Mouse (Mus musculus) limb, embryonic 10.5 days (tissue): ENCODE results near the gene Ankrd40. TPM values are rescaled to one million over a fixed set of nuclear protein-coding genes. Genes with fewer than 3 reads are reported as not detected.

Experiments
- DNase-seq: peaks from one replicate; pipeline ENCODE4 v3.0.0-alpha.2; 2017; ENCODE audit warnings: low spot score
- H3K27ac ChIP-seq: fragments of 300-500 bp; sonication (generic); 2 replicates; pipeline ENCODE4 v1.5.1; 2016; ENCODE audit warnings: mild to moderate bottlenecking
- H3K27me3 ChIP-seq: fragments of 300-500 bp; sonication (generic); 2 replicates; pipeline ENCODE4 v1.6.1; 2016; ENCODE audit warnings: low read depth, mild to moderate bottlenecking; ENCODE audit not compliant: poor library complexity, severe bottlenecking
- H3K36me3 ChIP-seq: fragments of 300-500 bp; sonication (generic); 2 replicates; pipeline ENCODE4 v1.6.1; 2016; ENCODE audit warnings: mild to moderate bottlenecking, moderate library complexity
- H3K4me1 ChIP-seq: fragments of 300-500 bp; sonication (generic); 2 replicates; pipeline ENCODE4 v1.6.1; 2016
- H3K4me3 ChIP-seq: fragments of 300-500 bp; sonication (generic); 2 replicates; pipeline ENCODE4 v1.5.1; 2016; ENCODE audit warnings: mild to moderate bottlenecking, moderate library complexity
- H3K9me3 ChIP-seq: fragments of 300-500 bp; sonication (generic); replicated peaks from 2 replicates; pipeline ENCODE4 v1.6.1; 2016; ENCODE audit warnings: mild to moderate bottlenecking
- WGBS: fragments of 180-500 bp; shearing (Covaris S2); methylation state at CpG from one replicate; pipeline ENCODE4 v1.1.7; 2016; 5-methylcytosine and 5-hydroxymethylcytosine counted together
- polyA plus RNA-seq: library from polyadenylated mRNA; unstranded; fragments of >200 nt; fragmentation: Nextera tagmentation; extraction: Ambion mirVana; gene quantifications from 2 replicates; pipeline ENCODE4 v1.2.1, GENCODE M21; 2016

Ankrd40 gene
- polyA plus RNA-seq, 1 experiment from 2014 or later, result 18.1 TPM

DNA sequence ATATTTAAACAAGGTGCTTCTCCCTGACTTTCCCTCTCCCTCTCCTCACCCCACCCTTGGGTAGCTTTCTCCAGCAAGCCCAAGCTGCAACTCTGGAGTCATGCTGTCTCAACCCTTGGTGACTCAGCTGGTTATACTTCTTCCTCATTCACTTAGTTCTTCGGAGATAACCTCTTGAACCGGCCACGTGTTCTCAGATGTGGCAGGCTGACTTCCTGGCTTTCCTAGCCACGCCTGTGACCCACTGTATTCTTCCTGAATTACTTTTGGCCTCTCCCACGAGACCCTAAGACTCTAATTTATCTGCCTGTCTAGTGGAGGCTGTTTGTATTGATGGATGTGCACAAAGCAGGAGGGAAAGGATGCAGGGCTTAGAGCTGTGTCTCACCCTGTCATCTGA is 43.0 kb downstream of the Ankrd40 start:
- Histone ChIP-seq H3K9me3 (no peaks in the 10 kb centered on the region), H3K36me3 (no peaks in the 10 kb centered on the region), H3K4me3 (no peak overlapping the region), H3K4me1 (peaks cover 9% of the 10 kb centered on the region; the same call in 1 of the 2 replicates), H3K27me3 (peaks cover 20% of the 10 kb centered on the region), H3K27ac (no peak overlapping the region)
- no peak for DNase-seq
- 18% methylated on average over 5 of the region's 5 CpGs for whole genome bisulfite sequencing

DNA sequence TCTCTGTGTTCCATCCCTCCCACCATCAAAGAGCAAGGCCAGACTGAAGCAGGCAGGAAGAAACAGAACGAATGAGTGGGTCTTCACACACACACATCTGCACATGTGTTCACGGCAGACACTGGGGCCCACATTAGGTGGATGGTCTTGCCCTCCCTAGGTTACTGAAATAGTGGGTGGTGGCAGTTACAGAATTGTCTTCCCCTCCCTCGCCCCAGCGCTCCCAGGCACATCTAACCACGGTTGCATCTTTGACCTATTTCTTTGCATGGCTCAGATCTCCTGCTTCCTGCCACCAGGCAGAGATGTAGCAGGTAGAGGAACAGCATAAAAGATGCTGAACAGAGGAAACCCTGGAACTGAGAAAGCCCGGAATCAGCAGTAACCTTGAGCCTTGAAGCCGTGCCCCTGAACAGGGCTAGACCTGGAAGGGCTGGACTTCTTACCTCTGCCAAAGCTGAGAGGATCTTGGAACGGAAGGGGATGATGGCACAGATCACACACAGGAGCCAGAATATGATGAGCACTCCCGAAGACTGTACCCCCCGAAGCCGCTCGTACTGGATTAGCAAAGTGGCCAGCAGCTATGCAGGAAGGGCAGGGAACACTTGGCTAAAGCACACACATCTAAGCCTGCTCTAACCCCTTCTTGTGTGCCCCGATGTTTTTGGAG is 46.6 kb downstream of the Ankrd40 start:
- 90% methylated on average over 13 of the region's 13 CpGs for WGBS
- Histone ChIP-seq H3K4me1 (peaks cover 9% of the 10 kb centered on the region; the same call in 1 of the 2 replicates), H3K36me3 (no peaks in the 10 kb centered on the region), H3K27me3 (peaks cover 20% of the 10 kb centered on the region), H3K27ac (no peak overlapping the region), H3K9me3 (no peaks in the 10 kb centered on the region), H3K4me3 (no peak overlapping the region)
- no peak for DNase-seq

DNA sequence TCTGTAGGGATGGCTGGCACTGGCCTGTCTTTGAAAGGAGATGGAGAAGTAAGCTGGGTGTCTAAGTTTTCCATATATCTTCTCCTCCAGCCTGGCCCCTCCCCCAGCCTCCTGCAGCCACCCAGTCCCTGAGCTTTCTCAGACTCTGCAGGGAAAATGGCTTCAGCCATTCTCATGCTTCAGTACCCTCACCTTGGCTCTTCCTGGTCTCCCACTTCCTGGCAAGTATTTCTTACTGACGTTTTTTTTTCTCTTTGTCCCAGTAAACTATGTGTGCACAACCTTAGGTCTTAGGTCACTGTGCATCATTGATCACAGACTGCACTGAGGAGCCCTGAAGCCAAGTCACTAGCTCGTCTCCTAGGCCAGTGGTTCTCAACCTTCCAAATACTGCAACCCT is 51.3 kb downstream of the Ankrd40 start:
- Histone ChIP-seq H3K27me3 (no peaks in the 10 kb centered on the region), H3K4me3 (no peak overlapping the region), H3K36me3 (no peaks in the 10 kb centered on the region), H3K27ac (no peak overlapping the region), H3K9me3 (no peaks in the 10 kb centered on the region), H3K4me1 (0 out of 2 replicates have a peak, but pooled peaks cover 7% of the 10 kb centered on the region)
- DNase-seq, result no peak
- WGBS, result 45% methylated on average over 2 of the region's 2 CpGs

DNA sequence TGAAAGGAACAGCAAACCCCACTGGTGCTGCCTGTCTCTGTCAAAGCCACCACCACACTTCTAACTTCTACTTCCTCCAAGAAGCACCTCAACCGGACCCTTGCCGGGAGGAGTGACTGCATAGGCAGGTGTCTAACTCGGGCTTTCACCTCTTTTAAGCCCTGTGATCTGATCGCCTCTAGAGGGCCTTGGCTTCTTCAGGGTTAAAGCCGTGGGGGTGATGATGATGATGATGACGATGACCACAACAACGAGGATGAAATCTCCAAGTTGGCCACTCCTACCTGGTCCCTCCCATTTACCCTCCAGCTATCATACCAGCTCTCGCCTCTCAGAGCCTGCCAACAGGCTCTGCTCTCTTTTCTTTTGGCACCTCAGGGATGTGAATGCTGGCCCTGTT is 51.9 kb downstream of the Ankrd40 start:
- H3K36me3 ChIP-seq, result no peaks in the 10 kb centered on the region
- H3K27ac ChIP-seq, result no peak overlapping the region
- H3K4me3 ChIP-seq, result no peak overlapping the region
- DNase-seq, result no peak
- no peaks in the 10 kb centered on the region for H3K27me3 ChIP-seq
- H3K4me1 ChIP-seq, result 0 out of 2 replicates have a peak, but pooled peaks cover 7% of the 10 kb centered on the region
- 78% methylated on average over 8 of the region's 8 CpGs for WGBS
- no peaks in the 10 kb centered on the region for H3K9me3 ChIP-seq

DNA sequence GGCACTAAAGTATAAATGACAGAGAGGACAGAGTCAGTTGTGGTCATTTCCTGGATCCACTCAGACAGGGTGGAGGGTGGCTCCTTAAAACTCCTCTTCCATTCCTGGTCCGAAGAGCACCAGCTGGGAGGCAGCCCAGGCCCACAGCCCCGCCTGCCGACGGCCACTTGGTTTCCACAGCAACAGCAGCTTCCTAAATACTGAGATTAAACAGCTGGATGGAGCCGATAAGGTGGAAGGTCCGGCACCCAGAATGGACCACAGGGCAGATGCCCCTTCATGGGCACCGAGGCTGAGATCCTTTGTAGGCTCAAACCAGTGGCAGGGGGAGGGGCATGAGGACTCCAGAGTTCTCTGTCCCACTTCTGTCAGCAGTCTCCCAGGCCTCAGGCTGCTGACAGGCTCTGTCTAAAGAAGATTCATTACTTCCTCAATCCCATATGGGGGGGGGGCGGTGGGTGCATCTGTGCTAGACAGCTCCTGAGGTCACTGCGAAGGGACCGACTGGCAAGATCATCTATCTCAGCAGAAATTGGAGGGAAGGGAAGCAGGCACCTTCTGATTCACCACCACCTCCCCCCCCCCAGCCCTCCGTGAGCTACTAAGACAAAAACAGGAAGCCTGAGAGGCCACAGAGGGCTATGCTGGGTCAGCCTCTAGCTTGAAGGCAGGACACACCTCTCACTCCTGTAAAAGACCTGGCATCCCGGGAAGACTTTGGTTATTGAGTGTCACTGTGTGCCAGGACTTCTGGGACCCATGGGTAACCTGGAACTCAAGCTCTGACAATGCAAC is 58.4 kb downstream of the Ankrd40 start:
- WGBS, result 9% methylated on average over 12 of the region's 12 CpGs
- peak overlapping the region; percentile 19 for H3K4me3 ChIP-seq
- peak overlapping the region; percentile 60 for H3K27ac ChIP-seq
- peaks cover 32% of the 10 kb centered on the region for H3K4me1 ChIP-seq
- H3K36me3 ChIP-seq, result no peaks in the 10 kb centered on the region
- H3K27me3 ChIP-seq, result 0 out of 2 replicates have a peak, but pooled peaks cover 6% of the 10 kb centered on the region
- no peaks in the 10 kb centered on the region for H3K9me3 ChIP-seq
- peak; percentile 55 for DNase-seq

DNA sequence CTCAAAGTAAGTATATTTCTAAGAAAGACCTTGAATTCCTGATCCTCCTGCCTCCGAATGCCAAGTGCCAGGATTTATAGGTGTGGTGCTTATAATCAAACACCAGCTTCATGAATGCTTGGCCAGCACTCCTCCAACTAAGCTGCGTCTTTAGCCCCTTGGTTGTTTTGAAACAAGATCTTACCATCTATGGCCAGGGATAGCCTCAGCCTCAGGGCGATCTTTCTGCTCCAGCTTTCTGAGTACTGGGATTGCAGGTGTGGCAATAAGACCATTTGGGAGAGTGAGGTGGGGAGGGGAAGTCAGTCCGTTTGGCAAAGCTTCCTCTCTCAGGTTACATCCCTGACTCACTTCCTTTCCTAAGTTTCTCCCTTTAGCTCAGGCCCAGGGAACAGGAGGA is 60.0 kb downstream of the Ankrd40 start:
- Histone ChIP-seq H3K27ac (no peak overlapping the region), H3K9me3 (no peaks in the 10 kb centered on the region), H3K27me3 (peaks cover 21% of the 10 kb centered on the region), H3K36me3 (no peaks in the 10 kb centered on the region), H3K4me1 (peaks cover 34% of the 10 kb centered on the region), H3K4me3 (no peak overlapping the region)
- WGBS, result 64% methylated on average over 4 of the region's 4 CpGs
- DNase-seq, result no peak

DNA sequence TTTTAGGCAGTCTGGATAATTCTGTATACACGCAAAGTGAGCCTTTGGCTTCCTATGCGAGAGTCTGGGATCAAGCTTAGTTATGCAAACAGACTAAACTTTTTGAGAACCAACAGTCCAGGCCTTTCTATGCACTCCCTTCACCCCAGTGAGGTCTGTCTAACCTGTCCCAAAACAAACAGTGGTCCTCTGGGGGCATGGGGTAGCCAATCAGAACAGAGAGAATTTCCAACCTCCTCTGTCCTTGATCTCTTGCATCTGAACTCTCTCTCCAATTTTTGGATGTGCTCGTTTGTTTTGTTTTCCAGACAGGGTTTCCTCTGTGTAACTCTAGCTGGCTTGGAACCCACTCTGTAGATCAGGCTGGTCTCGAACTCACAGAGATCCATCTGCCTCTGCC is 61.2 kb downstream of the Ankrd40 start:
- Histone ChIP-seq H3K9me3 (no peaks in the 10 kb centered on the region), H3K4me3 (no peak overlapping the region), H3K4me1 (peaks cover 36% of the 10 kb centered on the region), H3K36me3 (no peaks in the 10 kb centered on the region), H3K27ac (no peak overlapping the region), H3K27me3 (peaks cover 32% of the 10 kb centered on the region)
- 84% methylated on average over 4 of the region's 4 CpGs for WGBS
- DNase-seq, result no peak

DNA sequence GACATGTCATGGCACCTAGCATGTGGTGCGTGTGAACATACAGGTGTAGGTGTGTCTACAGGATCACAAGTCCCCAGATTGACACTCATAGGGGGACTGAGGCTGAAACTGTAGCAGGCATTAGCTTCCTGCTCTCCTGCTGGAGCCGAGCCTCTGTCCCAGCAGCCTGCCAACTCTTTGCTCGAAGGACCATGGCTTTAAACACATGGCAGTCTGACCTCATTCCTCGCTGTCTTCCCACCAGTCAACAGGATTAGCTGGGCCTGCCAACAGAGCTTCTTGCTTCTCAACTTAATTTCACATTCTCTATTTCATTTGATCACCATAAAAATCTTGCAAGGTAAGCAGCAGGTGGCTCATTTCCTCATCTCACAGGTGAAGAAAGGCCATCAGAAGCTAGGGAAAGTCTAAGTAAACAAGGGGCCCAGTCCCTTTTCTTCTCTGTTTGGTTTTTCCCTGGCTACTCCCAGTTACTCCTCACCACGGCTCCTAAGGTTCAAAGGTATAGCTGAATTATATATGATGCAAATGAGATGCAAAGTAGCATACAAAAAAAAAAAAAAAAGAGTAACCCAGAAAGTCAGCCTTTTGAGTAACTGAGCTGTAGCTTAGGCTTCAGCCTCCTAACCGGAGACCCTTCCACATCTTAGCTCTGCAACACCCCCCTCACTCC is 62.1 kb downstream of the Ankrd40 start:
- H3K27me3 ChIP-seq, result peaks cover 36% of the 10 kb centered on the region
- no peaks in the 10 kb centered on the region for H3K36me3 ChIP-seq
- no peak overlapping the region for H3K27ac ChIP-seq
- no peaks in the 10 kb centered on the region for H3K9me3 ChIP-seq
- WGBS, result 71% methylated on average over 6 of the region's 6 CpGs
- no peak for DNase-seq
- no peak overlapping the region for H3K4me3 ChIP-seq
- H3K4me1 ChIP-seq, result peaks cover 35% of the 10 kb centered on the region

DNA sequence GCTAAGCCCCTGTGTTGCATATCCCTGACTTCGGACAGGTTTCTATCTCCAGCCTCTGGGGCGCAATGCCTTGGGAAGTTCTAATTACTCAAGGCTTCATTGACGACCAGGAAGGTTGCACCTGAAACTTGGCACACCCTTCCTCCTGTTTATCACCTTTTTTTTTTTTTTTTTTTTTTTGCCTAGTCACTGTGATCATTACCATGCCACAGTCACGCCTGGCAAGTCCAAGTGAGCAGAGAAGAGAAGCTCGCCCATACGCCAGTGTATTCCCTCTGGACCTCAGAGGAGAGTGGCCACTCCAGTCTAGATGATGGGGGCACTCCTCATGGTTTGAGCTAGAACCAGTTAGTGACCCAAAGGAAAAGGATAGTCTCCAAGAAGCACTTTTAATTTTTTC is 63.0 kb downstream of the Ankrd40 start:
- 90% methylated on average over 6 of the region's 6 CpGs for WGBS
- no peak overlapping the region for H3K4me3 ChIP-seq

More for the DNA sequence above, 63.0 kb downstream of the Ankrd40 start:
- peaks cover 41% of the 10 kb centered on the region for H3K27me3 ChIP-seq
- H3K27ac ChIP-seq, result no peak overlapping the region
- H3K36me3 ChIP-seq, result no peaks in the 10 kb centered on the region
- DNase-seq, result no peak
- peaks cover 26% of the 10 kb centered on the region for H3K4me1 ChIP-seq
- H3K9me3 ChIP-seq, result no peaks in the 10 kb centered on the region

Other genes with a start within 250 kb of the Ankrd40 start
- gene Tob1, start 116.5 kb upstream of the Ankrd40 start, polyA plus RNA-seq, result 15.0 and 22.5 TPM in 2 replicates
- gene Wfikkn2, start 82.0 kb upstream of the Ankrd40 start, polyA plus RNA-seq, result 1.6 and 7.9 TPM in 2 replicates
- gene Gm21885, start 46.1 kb upstream of the Ankrd40 start, polyA plus RNA-seq, result not detected in 2 replicates
- 89.9 and 107 TPM in 2 replicates for gene Luc7l3, start 6.0 kb upstream of the Ankrd40 start, polyA plus RNA-seq
- gene Abcc3, start 65.0 kb downstream of the Ankrd40 start, polyA plus RNA-seq, result 0.59 and 0.88 TPM in 2 replicates
- 12.7 and 21.4 TPM in 2 replicates for gene Cacna1g, start 146.2 kb downstream of the Ankrd40 start, polyA plus RNA-seq
- gene Spata20, start 158.2 kb downstream of the Ankrd40 start, polyA plus RNA-seq, result 0.05 TPM in 1 of 2 replicates, not detected in the other
- gene Epn3, start 172.0 kb downstream of the Ankrd40 start, polyA plus RNA-seq, result 3.0 and 3.6 TPM in 2 replicates
- 2.7 and 5.0 TPM in 2 replicates for gene Mycbpap, start 193.7 kb downstream of the Ankrd40 start, polyA plus RNA-seq
- 3.0 and 4.5 TPM in 2 replicates for gene Rsad1, start 221.3 kb downstream of the Ankrd40 start, polyA plus RNA-seq
- 0.11 and 0.30 TPM in 2 replicates for gene Chad, start 237.0 kb downstream of the Ankrd40 start, polyA plus RNA-seq